Mouse (Mus musculus): Measurements from ENCODE around the gene Prkch. TPM values are rescaled to one million over a fixed set of nuclear protein-coding genes. Genes with fewer than 3 reads are reported as not detected.

The Prkch gene
- 18.2 and 34.2 TPM in 2 replicates for polyA plus RNA-seq (2012; ENCODE audit: low replicate concordance)

DNA sequence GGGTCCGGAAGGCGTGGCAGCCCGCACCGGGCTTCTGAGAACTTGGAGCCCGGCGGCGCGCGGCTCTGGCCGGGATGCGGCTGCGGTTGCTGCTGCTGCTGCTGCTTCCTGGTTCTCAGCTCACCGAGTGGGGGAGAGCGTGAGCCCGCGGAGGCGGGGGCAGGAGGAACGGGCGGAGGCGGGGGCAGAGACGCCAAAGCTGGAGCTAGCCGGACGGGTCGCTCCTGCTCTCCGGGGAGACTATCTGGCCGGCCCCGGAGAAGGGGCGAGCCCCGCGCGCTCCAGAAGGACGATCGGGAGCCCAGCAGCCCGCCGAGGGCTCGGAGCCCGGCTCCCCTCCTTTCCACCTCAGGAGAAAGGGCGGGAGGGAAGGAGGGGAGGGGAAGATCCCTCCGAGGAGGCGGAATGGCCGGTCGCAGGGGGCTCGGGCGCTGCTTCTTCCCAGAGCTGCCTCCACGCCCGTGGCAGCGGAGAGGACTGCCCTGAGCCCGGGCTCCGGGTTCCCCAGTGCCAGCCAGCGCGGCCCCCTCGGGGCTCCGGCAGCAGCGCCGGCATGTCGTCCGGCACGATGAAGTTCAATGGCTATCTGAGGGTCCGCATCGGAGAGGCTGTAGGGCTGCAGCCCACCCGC is at the start of gene Prkch:
Gene Prkch (plus strand): TSS at position 187 of the 631 bp plus-strand sequence.

DNA sequence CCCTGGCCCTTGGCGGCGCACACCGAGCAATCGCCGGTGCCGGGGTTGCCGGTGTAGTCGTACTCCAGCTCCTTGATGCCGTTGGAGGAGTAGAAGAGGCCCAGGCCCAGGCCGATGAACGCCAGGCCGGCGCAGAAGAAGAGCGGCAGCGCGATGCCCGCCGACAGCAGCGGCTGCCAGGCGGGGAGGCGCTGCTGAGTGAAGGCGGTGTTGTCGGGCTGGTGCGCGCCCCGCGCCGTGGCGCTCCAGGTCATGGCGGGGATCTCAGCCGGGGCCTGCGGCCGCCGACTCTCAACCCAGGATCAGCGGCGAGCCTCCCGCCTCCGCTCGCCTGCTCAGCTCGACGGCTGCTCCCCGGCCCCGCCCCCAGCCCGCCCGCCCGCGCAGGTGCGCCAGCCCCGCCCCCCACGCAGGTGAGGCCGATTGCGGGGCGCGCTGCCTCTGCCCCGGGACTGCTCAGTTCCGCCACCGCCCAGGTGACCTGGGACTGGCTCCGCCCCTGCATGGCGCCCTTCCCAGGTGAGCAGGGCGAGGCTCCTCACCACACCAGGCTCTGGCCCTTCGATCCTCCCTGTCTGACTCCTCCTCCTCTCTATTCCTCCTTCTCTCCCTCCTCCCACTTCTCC is 38.4 kb upstream of the Prkch start, which contains the start of gene Tmem30b:
Gene Tmem30b (minus strand): TSS at position 307 of the 626 bp plus-strand sequence.

Other genes starting within 250 kb of the Prkch start
- 0.07 and 0.15 TPM in 2 replicates for gene Tmem30b, start 38.4 kb upstream of the Prkch start, polyA plus RNA-seq (2012; ENCODE audit: low replicate concordance)

Measured in hematopoietic multipotent progenitor cell, adult 10-12 weeks (in vitro differentiated cells).